Mouse (Mus musculus) myocyte (in vitro differentiated cells): ENCODE data around the gene Fkbp5.

ENCODE experiments used
- MAX ChIP-seq: IDR thresholded peaks from one replicate; pipeline ENCODE4 v1.6.1; 2011; ENCODE audit warnings: low read depth, mild to moderate bottlenecking, control low read depth
- MYOD1 ChIP-seq, 3 experiments: IDR thresholded peaks; one replicate each; pipeline ENCODE4 v1.6.1; 2011; ENCODE audit warnings: control low read depth in 2 of 3, low read depth in 2 of 3, mild to moderate bottlenecking in 2 of 3, moderate library complexity in 1 of 3; ENCODE audit not compliant: insufficient read length in 2 of 3, control insufficient read depth in 1 of 3
- POLR2A ChIP-seq: IDR thresholded peaks from one replicate; pipeline ENCODE4 v1.6.1; 2011; ENCODE audit warnings: low read depth, mild to moderate bottlenecking, control low read depth, moderate library complexity; ENCODE audit not compliant: insufficient read length
- POLR2AphosphoS2 ChIP-seq: IDR thresholded peaks from one replicate; pipeline ENCODE4 v1.6.1; 2011; ENCODE audit warnings: low read depth, control low read depth; ENCODE audit not compliant: insufficient read length
- TCF12 ChIP-seq: IDR thresholded peaks from one replicate; pipeline ENCODE4 v1.6.1; 2011; ENCODE audit warnings: mild to moderate bottlenecking, control low read depth; ENCODE audit not compliant: poor library complexity, insufficient read depth, severe bottlenecking
- USF1 ChIP-seq: IDR thresholded peaks from one replicate; pipeline ENCODE4 v1.6.1; 2011; ENCODE audit warnings: low read depth, mild to moderate bottlenecking, control low read depth, moderate library complexity

DNA sequence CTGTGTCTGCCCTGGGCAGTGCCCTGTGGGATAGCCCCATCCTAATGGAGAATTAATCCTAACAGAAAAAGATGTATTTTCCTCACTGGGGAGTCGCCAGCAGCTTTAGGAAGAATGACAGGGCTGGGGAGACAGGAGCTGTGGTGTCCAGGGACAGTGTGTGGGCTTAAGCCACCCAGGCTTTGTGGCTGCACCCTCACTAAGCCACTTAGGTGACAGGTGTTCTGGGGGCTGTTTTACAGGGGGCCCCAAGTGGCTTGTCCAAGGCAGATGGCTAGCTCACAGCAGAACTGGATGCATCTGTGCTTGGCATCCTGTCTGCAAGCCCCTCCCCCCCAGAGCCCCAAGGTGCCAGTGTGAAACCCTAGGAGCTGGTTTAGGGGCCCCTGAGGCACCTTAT is 145.4 kb downstream of the Fkbp5 start:
- TF ChIP-seq USF1 (no peak), MYOD1 (IDR thresholded peaks at IDR 0.05; ENCODE audit: control insufficient read depth in 1 of 3, insufficient read length in 2 of 3, low read depth in 2 of 3) (peak in 1 of 3 experiments; percentile 59), POLR2AphosphoS2 (no peak), POLR2A (no peak), TCF12 (no peak), MAX (no peak)
